Mouse (Mus musculus) thymus, adult 2 months (tissue): ENCODE data around the gene Crip1. TPM values are rescaled to one million over a fixed set of nuclear protein-coding genes. Genes with fewer than 3 reads are reported as not detected.
A peak's percentile ranks its signal among the peaks of the same experiment; 100 is the strongest.

Source experiments
- DNase-seq: peaks from one replicate; pipeline ENCODE4 v3.0.0; 2021
- H3K27ac ChIP-seq: fragments of 200-500 bp; 2 replicates; pipeline ENCODE4 v1.5.1; 2012; ENCODE audit warnings: low read length, control low read depth; ENCODE audit not compliant: control insufficient read depth, insufficient read depth
- H3K27me3 ChIP-seq: fragments of 200-500 bp; 2 replicates; pipeline ENCODE4 v1.6.1; 2012; ENCODE audit warnings: mild to moderate bottlenecking, low read length, moderate library complexity, mixed read lengths; ENCODE audit not compliant: control insufficient read depth, insufficient read depth
- H3K36me3 ChIP-seq: fragments of 200-500 bp; 2 replicates; pipeline ENCODE4 v1.6.1; 2012; ENCODE audit warnings: mild to moderate bottlenecking, low read length, moderate library complexity; ENCODE audit not compliant: control insufficient read depth, insufficient read depth
- H3K4me1 ChIP-seq: fragments of 200-500 bp; replicated peaks from 2 replicates; pipeline ENCODE4 v1.6.1; 2012; ENCODE audit warnings: low read length; ENCODE audit not compliant: control insufficient read depth, insufficient read depth
- H3K4me3 ChIP-seq: fragments of 200-500 bp; 2 replicates; pipeline ENCODE4 v1.5.1; 2012; ENCODE audit warnings: mild to moderate bottlenecking, low read length, control low read depth, moderate library complexity; ENCODE audit not compliant: control insufficient read depth, insufficient read depth
- CTCF ChIP-seq: fragments of 200-500 bp; IDR thresholded peaks from 2 replicates; pipeline ENCODE4 v1.5.1; 2012; ENCODE audit warnings: mild to moderate bottlenecking, control low read depth, low read length, moderate library complexity, borderline replicate concordance; ENCODE audit not compliant: control insufficient read depth, poor library complexity, insufficient read depth; ENCODE audit errors: extremely low read depth
- POLR2A ChIP-seq: fragments of 200-500 bp; IDR thresholded peaks from 2 replicates; pipeline ENCODE4 v1.6.1; 2012; ENCODE audit warnings: mild to moderate bottlenecking, low read length, control low read depth, moderate library complexity; ENCODE audit not compliant: control insufficient read depth, poor library complexity, insufficient read depth; ENCODE audit errors: extremely low read depth
- WGBS: fragments of 180-500 bp; shearing (Covaris S2); methylation state at CpG from one replicate; pipeline ENCODE4 v1.1.7; 2018; 5-methylcytosine and 5-hydroxymethylcytosine counted together
- polyA plus RNA-seq: library from polyadenylated mRNA; depleted of rRNA; stranded (reverse); fragments of >200 nt; gene quantifications from 2 replicates; pipeline ENCODE4 v1.2.3, GENCODE M21; 2012

The Crip1 gene
- polyA plus RNA-seq, 1 experiment: 1,218 TPM

DNA sequence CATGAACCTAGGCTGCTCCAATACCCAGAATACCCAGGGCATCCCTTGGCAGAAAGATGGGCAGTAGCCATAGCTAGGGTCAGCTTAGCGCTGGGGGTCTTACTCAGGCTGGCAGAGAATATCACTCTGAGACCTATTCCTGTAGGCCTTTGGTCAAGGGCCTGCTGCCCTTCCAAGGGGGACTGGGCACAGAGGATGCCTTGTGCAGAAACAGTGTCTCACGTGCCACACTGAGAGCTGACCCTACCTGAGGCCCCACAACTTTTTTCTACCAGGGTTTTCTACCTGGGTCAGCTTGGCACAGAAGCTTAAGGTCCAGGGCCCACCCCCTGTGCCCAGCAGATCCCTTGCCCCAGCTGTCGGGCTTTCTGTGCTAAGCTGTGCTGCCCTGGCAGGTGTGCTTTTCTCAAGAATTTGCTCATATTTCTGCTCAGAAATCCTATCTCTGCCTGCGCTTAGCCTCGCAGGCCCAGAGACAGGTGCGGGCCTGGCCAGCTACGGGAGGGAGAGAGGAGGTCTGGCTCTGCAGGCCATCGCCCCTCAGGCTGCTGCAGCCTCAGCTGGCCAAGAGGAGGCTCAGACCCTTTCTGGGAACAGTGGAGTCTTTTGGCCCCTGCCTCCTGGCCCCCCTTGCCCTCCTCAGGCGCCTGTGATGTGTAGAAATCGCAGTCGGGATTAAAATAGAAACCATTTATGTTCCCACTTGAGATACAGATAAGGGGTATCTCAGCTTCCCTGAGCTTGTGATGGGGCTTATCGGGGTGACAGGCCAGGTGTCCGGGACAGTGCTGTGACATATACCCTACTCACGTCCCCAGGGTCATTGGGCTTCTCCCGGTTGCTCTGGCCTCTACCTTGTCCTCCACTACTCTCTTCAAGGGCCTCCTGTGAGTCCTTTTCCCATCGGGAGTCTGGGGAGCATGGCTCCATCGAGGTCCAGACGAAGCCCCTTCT is 8.6 kb upstream of the Crip1 start:
- H3K4me3 ChIP-seq: no peak overlapping the region
- H3K27me3 ChIP-seq: no peaks in the 10 kb centered on the region; the same call in 1 of the 2 replicates
- peaks cover 17% of the 10 kb centered on the region for H3K4me1 ChIP-seq
- H3K27ac ChIP-seq: no peak overlapping the region
- no peak for DNase-seq
- TF ChIP-seq POLR2A (no peak), CTCF (no peak)
- H3K36me3 ChIP-seq: peaks cover 25% of the 10 kb centered on the region
- 93% methylated on average over 18 of the region's 18 CpGs for WGBS

DNA sequence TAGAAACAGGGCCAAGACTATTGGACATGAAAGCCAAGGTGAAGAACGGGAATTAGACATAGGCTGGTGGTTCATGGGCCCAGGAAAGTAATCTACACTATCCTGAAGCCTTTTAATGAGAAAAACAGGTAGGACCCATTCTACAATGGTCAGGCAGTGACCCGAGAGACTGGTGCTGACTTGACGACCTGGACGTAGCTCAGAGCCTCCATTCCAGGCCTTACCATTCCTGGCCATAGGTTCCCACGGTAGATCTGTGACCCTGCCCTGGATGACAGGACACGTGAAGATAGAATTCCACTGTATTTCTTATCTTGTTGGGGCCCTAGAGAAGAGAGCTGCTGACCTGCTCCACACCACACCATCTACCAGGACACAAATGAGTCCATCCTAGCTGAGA is 7.8 kb upstream of the Crip1 start:
- TF ChIP-seq CTCF (no peak), POLR2A (no peak)
- Histone ChIP-seq H3K36me3 (peaks cover 22% of the 10 kb centered on the region), H3K4me1 (peaks cover 17% of the 10 kb centered on the region), H3K4me3 (no peak overlapping the region), H3K27me3 (no peaks in the 10 kb centered on the region; the same call in 1 of the 2 replicates), H3K27ac (no peak overlapping the region)
- WGBS: 93% methylated on average over 6 of the region's 6 CpGs
- DNase-seq: no peak

DNA sequence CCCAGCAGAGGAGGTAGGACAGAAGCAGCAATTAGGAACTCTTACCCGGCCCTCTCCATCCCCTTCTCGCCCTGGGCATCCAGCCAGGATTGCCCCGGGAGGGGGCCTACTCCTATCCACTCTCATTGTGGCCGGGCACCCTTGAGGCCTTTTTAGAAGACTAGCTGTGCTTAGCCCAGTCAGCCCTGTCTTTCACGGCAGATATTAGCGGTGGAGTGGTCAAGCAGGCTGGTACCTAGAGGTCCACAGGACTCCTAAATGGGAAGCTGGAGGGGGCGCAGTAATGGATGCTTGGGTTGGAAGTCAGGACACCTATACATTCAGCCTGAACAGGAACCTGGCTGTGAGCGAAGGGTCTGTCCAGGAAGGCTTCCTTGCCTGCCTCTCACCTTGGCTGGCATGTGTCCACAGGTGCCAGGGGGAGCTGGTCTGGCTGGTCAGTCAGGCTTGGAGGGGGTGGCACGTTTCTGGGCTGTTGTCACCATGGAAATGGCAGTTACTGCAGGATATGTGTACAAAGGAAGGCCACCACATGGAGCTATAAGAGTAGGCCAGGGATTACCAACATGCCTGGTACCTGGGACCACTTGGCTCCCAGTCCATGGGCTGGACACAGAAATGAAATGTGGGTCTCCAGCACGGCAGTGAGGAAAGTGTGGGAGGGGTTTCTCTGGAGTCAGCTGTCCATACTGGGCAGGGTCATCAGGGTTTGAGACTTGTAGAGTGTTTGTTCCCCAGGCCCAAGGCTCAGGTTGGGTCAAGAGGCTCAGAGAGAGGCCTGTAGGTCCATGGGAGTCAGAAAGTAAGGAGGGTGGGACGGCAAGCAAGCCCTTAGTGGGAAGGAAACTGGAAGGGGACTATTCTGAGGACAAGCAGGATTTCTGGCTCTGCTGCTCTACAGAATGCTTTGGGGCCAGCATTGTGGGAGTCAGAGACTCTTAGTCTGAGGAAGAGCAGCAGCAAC is 6.9 kb upstream of the Crip1 start:
- Histone ChIP-seq H3K27ac (no peak overlapping the region), H3K27me3 (no peaks in the 10 kb centered on the region; the same call in 1 of the 2 replicates), H3K4me3 (no peak overlapping the region), H3K4me1 (peaks cover 17% of the 10 kb centered on the region), H3K36me3 (peaks cover 14% of the 10 kb centered on the region; the same call in 1 of the 2 replicates)
- DNase-seq: no peak
- WGBS: 73% methylated on average over 11 of the region's 11 CpGs
- no peak for TF ChIP-seq POLR2A
- TF ChIP-seq CTCF: no peak

DNA sequence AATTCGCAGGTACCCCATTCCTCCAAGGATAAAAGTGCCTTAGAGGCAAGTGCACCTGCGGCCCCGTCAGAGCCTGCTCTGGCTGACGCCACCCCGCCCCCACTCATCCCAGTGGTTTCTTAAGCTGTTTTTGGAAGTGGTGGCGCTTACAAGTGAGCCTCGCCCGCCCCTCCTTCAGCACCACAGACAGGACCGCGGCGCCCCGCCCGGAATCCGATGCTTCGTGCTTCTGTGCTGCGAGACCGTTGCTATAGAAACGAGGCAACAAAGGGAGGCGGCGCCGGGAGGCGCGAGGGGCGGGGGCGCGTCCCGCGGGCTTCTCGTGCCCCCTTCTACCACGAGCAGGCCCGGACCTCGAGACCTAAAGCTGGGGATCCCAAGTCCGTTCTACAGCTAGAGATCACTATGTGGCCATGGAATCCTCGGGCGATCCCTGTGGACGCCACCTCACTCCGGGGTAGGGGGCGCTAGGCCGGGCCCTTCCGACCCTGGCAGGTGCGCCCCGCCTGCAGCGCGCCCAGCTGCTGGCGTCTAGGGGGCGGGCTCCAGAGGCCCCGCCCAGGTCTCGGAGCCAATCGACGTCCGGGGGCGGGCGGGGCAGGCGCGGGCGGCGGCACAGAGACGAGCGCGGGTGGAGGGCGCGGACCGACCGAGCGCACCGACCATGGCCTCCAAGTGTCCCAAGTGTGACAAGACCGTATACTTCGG is 6.1 kb upstream of the Crip1 start, which contains the start of gene Crip2:
TSS of gene Crip2 (plus strand) at position 329 of the 708 bp plus-strand sequence.
- DNase-seq: peak; percentile 90
- peaks cover 14% of the 10 kb centered on the region; the same call in 1 of the 2 replicates for H3K36me3 ChIP-seq
- H3K27ac ChIP-seq: no peak within 1 kb of the TSS
- 1% methylated on average over 68 of the region's 68 CpGs for WGBS
- no peaks in the 10 kb centered on the region; the same call in 1 of the 2 replicates for H3K27me3 ChIP-seq
- peak within 1 kb of the TSS; percentile 76 for H3K4me3 ChIP-seq
- H3K4me1 ChIP-seq: peaks cover 17% of the 10 kb centered on the region
- TF ChIP-seq CTCF (peak; percentile 85; the same call in 1 of the 2 replicates), POLR2A (peak; percentile 61; the same call in 1 of the 2 replicates)

DNA sequence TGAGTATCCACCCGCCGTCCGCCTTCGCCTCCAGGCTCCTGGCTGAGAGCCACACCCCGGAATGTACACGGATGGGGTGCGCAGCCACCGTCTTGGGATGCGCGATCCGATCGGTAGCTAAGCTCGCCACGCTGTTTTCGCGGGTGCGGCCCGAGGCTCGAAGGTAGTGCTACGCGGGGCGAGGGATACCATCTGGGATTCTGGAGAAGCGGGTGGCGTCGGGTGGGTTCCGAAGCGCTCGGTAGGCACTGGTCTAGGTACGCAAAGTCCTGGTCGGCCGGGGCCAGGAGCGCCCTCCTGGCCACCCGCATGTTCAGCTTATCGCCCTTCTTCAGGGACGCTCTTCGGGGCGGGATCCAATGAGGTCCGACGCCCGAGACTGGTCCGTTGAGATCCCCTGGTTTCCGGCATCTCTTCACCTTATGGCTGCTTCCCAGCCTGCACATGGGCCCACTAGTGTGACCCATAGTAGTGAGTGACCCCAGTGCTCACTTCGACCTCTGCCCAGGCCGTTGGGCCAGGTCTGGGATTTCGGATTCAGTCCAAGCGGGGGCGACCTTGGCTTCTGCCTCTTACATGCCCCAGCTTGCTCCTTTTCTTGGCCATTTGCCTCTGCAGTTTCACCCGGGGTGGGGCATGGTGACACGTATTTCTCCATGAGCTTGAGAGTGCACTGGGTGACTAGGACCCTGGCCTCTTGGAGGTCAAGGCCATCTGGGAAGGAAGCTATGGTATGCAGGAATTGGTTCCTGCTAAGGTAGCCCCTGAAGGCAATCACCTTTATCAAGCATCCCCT is 5.3 kb upstream of the Crip1 start:
- no peaks in the 10 kb centered on the region; the same call in 1 of the 2 replicates for H3K27me3 ChIP-seq
- no peak for DNase-seq
- H3K36me3 ChIP-seq: peaks cover 12% of the 10 kb centered on the region; the same call in 1 of the 2 replicates
- peaks cover 17% of the 10 kb centered on the region for H3K4me1 ChIP-seq
- H3K27ac ChIP-seq: no peak overlapping the region
- TF ChIP-seq CTCF (no peak), POLR2A (no peak)
- peak overlapping the region; percentile 76 for H3K4me3 ChIP-seq
- 7% methylated on average over 49 of the region's 49 CpGs for WGBS
